Mouse (Mus musculus) intestine, embryonic 14.5 days (tissue): ENCODE data around the gene Bphl. TPM values are rescaled to one million over a fixed set of nuclear protein-coding genes. Genes with fewer than 3 reads are reported as not detected.
A peak's percentile ranks its signal among the peaks of the same experiment; 100 is the strongest.

Source experiments
- ATAC-seq: fragments of 200-750 bp; cut with Nextera tagmentation; replicated peaks from 2 replicates; pipeline ENCODE4 v1.8.0; 2017; ENCODE audit warnings: low read depth, moderate number of reproducible peaks, moderate TSS enrichment, moderate library complexity; ENCODE audit not compliant: low FRiP score, low TSS enrichment
- DNase-seq: peaks from one replicate; pipeline ENCODE4 v3.0.0-alpha.2; 2018; ENCODE audit warnings: low spot score
- H3K27ac ChIP-seq: fragments of 300-500 bp; sonication (generic); 2 replicates; pipeline ENCODE4 v1.5.1; 2014; ENCODE audit warnings: low read depth, mild to moderate bottlenecking, control low read depth
- H3K27me3 ChIP-seq: fragments of 300-500 bp; sonication (generic); replicated peaks from 2 replicates; pipeline ENCODE4 v1.6.1; 2014; ENCODE audit warnings: low read length, control low read depth; ENCODE audit not compliant: control insufficient read depth, insufficient read depth
- H3K36me3 ChIP-seq: fragments of 300-500 bp; sonication (generic); 2 replicates; pipeline ENCODE4 v1.6.1; 2014; ENCODE audit warnings: low read length, control low read depth; ENCODE audit not compliant: control insufficient read depth, insufficient read depth
- H3K4me1 ChIP-seq: fragments of 300-500 bp; sonication (generic); replicated peaks from 2 replicates; pipeline ENCODE4 v1.6.1; 2014; ENCODE audit warnings: low read length, control low read depth, mixed read lengths; ENCODE audit not compliant: control insufficient read depth, insufficient read depth
- H3K4me2 ChIP-seq: fragments of 300-500 bp; sonication (generic); 2 replicates; pipeline ENCODE4 v1.6.1; 2014; ENCODE audit warnings: low read length
- H3K4me3 ChIP-seq: fragments of 300-500 bp; sonication (generic); 2 replicates; pipeline ENCODE4 v1.5.1; 2014; ENCODE audit warnings: low read depth, low read length, control low read depth, mixed read lengths
- H3K9ac ChIP-seq: fragments of 300-500 bp; sonication (generic); 2 replicates; pipeline ENCODE4 v1.6.1; 2014; ENCODE audit warnings: mild to moderate bottlenecking, low read length
- H3K9me3 ChIP-seq: fragments of 300-500 bp; sonication (generic); 2 replicates; pipeline ENCODE4 v1.6.1; 2016; ENCODE audit warnings: low read length, control low read depth; ENCODE audit not compliant: control insufficient read depth
- WGBS: fragments of 180-500 bp; shearing (Covaris S2); extraction: QIAGEN DNeasy Blood & Tissue Kit; methylation state at CpG from one replicate; pipeline ENCODE4 v1.1.7; 2014; 5-methylcytosine and 5-hydroxymethylcytosine counted together
- polyA plus RNA-seq: library from polyadenylated mRNA; unstranded; fragments of >200 nt; fragmentation: Nextera tagmentation; extraction: Ambion mirVana; gene quantifications from 2 replicates; pipeline ENCODE4 v1.2.1, GENCODE M21; 2014

Gene Bphl
- polyA plus RNA-seq, 1 experiment from 2014 or later: 40.4 TPM

GRCm38 (mm10) chr13:34076561-34077491 is 39.4 kb downstream of the Bphl start:
- 0 out of 2 replicates have a peak, but pooled peaks have one; percentile 25 for ATAC-seq

DNA sequence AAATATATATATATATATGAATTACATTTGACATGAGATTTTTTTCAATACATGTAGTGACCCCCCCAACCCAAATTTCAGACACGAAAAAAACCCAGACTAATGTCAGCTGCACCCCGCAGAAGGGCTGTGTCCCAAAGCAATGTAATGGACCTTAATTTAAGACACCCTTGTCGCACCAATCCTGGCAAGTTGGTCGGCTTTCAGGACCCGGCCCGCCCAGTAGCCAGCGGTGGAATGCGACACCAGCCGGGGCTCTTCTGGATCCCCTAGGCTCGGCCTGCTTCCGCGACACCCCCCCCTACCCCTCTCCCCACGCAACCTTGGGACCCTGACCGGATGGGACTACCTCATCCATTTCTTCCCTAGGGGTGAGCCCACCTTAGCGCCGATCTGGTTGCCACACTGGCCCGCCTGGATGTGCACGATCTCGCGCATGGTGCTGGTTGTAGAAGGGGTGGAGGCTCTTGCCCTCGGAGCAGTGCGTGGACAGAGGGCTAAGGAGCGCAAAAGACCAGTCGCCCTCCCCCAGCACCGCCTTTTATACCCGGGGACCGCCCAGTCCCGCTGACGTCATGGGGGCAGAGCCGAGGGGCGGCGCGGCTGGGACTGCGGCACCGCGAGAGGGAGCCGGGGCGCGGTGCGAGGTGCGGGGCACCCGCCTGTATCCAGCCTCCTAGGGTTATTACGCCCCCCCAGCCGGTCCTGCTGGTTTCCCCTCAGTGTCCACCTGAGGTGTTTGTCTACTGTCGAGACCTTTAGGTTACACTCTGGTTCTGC is 40.3 kb downstream of the Bphl start, which contains the start of gene Tubb2a:
TSS of gene Tubb2a (minus strand) at position 516 of the 780 bp plus-strand sequence.
- DNase-seq: peak; percentile 96
- Histone ChIP-seq H3K4me3 (peak within 1 kb of the TSS; percentile 72), H3K27ac (peak within 1 kb of the TSS; percentile 65), H3K27me3 (no peaks in the 10 kb centered on the region), H3K9ac (peak within 1 kb of the TSS; percentile 68), H3K36me3 (peaks cover 15% of the 10 kb centered on the region), H3K9me3 (no peaks in the 10 kb centered on the region), H3K4me1 (peaks cover 7% of the 10 kb centered on the region), H3K4me2 (peak within 1 kb of the TSS; percentile 85)
- under 1% methylated on average over 45 of the region's 45 CpGs for whole genome bisulfite sequencing
- peak; percentile 92 for ATAC-seq

More at GRCm38 (mm10) chr13:34076561-34077491, 39.4 kb downstream of the Bphl start:
- H3K9ac ChIP-seq: peak overlapping the region; percentile 68
- DNase-seq: peak; percentile 73
- H3K27ac ChIP-seq: peak overlapping the region; percentile 65
- peak overlapping the region; percentile 72 for H3K4me3 ChIP-seq
- WGBS: 25% methylated on average over 20 of the region's 20 CpGs
- peak overlapping the region; percentile 85 for H3K4me2 ChIP-seq
- no peaks in the 10 kb centered on the region for H3K27me3 ChIP-seq
- peaks cover 7% of the 10 kb centered on the region for H3K4me1 ChIP-seq
- no peaks in the 10 kb centered on the region for H3K9me3 ChIP-seq
- peaks cover 15% of the 10 kb centered on the region for H3K36me3 ChIP-seq

DNA sequence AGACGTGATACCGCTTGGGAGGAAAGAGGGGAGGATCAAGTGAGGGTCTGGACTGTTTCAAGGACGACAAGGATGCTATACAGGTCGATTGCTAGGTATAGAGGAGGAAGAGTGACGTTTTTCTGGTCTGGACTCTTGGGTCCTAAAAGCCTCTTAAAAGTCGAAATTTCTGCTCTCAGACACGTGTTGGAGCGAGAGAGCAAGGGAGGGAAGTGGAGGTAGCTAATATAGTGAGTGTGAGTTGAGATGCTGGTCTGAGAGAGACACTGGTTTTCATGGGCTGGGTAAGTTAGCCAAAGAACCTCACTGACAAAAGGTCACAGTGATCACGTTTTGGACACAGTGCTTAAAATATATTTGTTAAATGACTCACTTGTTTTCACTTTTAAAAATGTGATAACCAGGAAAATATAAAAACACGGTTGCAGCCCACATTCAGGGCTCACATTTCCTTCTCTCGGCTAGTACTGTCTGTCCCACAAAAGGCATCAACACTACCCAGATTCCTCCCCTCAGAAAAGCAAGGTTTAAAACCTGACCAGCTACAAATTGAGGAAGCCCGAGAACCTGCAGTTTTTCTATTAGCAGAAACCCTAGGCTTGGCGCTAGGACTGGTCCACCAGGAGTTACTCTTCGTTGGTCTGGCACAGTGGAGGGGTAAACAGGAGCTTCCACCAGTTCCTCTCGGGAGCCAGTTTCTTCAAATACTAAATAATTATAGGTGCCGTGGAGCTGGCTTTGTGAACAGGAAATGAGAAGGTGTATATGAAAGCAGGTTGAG is 41.3 kb downstream of the Bphl start:
- H3K9me3 ChIP-seq: no peaks in the 10 kb centered on the region
- H3K4me2 ChIP-seq: peak overlapping the region; percentile 85
- no peak overlapping the region for H3K9ac ChIP-seq
- no peak overlapping the region; the same call in 1 of the 2 replicates for H3K27ac ChIP-seq
- peaks cover 7% of the 10 kb centered on the region for H3K4me1 ChIP-seq
- WGBS: 36% methylated on average over 16 of the region's 16 CpGs
- ATAC-seq (0 out of 2 replicates have a peak, but pooled peaks have one; percentile 7), DNase-seq (no peak)
- no peaks in the 10 kb centered on the region for H3K27me3 ChIP-seq
- peaks cover 10% of the 10 kb centered on the region for H3K36me3 ChIP-seq
- peak overlapping the region; percentile 72; the same call in 1 of the 2 replicates for H3K4me3 ChIP-seq

- Histone ChIP-seq H3K9ac (no peak overlapping the region), H3K4me1 (peaks cover 13% of the 10 kb centered on the region), H3K36me3 (peaks cover 6% of the 10 kb centered on the region; the same call in 1 of the 2 replicates), H3K27ac (no peak overlapping the region), H3K27me3 (no peaks in the 10 kb centered on the region), H3K4me3 (no peak overlapping the region), H3K4me2 (no peak overlapping the region), H3K9me3 (no peaks in the 10 kb centered on the region)
- DNase-seq (no peak), ATAC-seq (no peak)
- 86% methylated on average over 3 of the region's 3 CpGs for WGBS
These were observed 42.4 kb downstream of the Bphl start for GRCm38 (mm10) chr13:34079801-34080200.

DNA sequence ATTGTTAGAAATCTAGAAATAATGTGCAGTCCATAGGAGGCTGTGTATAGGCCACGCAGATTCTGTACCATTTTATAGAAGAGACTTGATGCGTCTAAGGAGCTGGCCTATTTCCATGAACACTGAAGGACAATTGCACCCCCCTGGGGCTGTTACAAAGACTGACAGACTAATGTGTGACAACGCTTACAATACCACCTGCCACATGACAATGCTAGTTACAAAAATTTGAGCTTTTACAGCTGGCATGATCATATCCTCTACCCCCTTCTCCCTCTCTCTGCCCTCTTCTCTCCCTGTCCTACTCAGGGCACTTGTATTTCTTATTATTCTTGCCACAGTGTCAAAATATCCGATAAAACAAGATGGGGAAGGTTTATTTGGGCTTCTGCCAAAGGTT is 44.5 kb downstream of the Bphl start:
- Histone ChIP-seq H3K4me2 (no peak overlapping the region), H3K27ac (no peak overlapping the region), H3K36me3 (no peaks in the 10 kb centered on the region), H3K27me3 (no peaks in the 10 kb centered on the region), H3K4me1 (peaks cover 9% of the 10 kb centered on the region), H3K4me3 (no peak overlapping the region), H3K9ac (no peak overlapping the region), H3K9me3 (no peaks in the 10 kb centered on the region)
- WGBS: 74% methylated on average over 4 of the region's 4 CpGs
- DNase-seq (no peak), ATAC-seq (no peak)

DNA sequence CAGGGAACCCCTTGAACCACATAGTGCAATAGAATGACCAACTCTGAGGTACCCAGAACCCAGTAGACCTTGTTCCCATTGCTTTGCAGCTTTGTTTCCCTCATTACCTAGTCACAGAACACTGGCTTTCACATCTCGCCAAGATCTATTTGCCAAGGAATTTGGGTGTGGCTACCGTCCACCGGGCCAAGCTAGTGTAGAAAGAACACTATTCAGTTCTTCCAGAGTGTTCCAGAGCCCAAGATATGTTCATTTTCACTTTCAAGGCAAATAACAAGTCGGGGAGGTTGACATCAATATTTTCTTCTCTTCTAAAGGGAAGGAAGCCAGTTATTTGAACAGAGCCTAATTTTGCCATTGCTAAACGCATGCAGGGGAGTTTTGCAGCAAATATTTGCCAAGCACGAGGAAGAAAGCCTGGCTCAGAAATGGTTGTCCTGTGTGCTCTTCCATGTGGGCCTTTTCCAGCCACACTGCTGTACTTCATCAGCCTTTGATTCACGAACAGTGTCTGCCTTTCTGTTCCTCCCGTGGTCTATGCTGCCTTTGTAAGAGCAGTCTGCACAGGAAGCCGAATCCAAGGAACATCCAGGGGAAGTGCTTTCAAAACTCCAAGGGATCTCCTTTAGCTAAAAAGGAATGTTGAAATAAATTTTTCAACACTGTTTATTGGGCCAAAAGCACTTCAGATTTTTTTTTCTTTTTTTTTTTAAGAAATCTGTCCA is 46.8 kb downstream of the Bphl start:
- 49% methylated on average over 9 of the region's 9 CpGs for WGBS
- peaks cover 11% of the 10 kb centered on the region; the same call in 1 of the 2 replicates for H3K4me1 ChIP-seq
- ATAC-seq: no peak
- no peaks in the 10 kb centered on the region for H3K36me3 ChIP-seq
- no peaks in the 10 kb centered on the region for H3K9me3 ChIP-seq
- no peak overlapping the region for H3K4me2 ChIP-seq
- no peak overlapping the region for H3K27ac ChIP-seq
- no peak overlapping the region for H3K4me3 ChIP-seq
- H3K9ac ChIP-seq: no peak overlapping the region
- no peaks in the 10 kb centered on the region for H3K27me3 ChIP-seq
- no peak for DNase-seq

- no peak overlapping the region for H3K9ac ChIP-seq
These were observed 49.8 kb downstream of the Bphl start for GRCm38 (mm10) chr13:34087052-34087812.

More at GRCm38 (mm10) chr13:34087052-34087812, 49.8 kb downstream of the Bphl start:
- H3K4me3 ChIP-seq: no peak overlapping the region
- 50% methylated on average over 7 of the region's 7 CpGs for WGBS
- no peaks in the 10 kb centered on the region for H3K27me3 ChIP-seq
- no peak overlapping the region for H3K27ac ChIP-seq
- H3K4me2 ChIP-seq: no peak overlapping the region
- no peaks in the 10 kb centered on the region for H3K9me3 ChIP-seq
- DNase-seq: no peak
- peaks cover 11% of the 10 kb centered on the region for H3K4me1 ChIP-seq
- no peak for ATAC-seq
- H3K36me3 ChIP-seq: no peaks in the 10 kb centered on the region
